Comparison of ENCODE assay signal across 27 mouse cellular contexts in genomic region chr6:38641228-38641627, GRCm38 (mm10). TPM values are rescaled to one million over a fixed set of nuclear protein-coding genes. Genes with fewer than 3 reads are reported as not detected.
DNase-seq lines count a peak whose midpoint lies in the region; ATAC-seq and TF ChIP-seq lines count a peak whose summit lies in the region.
"Had no signal": no experiment of that assay in that cellular context is flagged by ENCODE, and none has a peak within 500 bp of the region (broad histone marks: within the 10 kb centered on the region; RNA-seq: fewer than 3 reads in every experiment).

No protein-coding gene starts in this region.

- no peak for TF ChIP-seq EP300 in liver, postnatal 0 days (IDR thresholded peaks at IDR 0.05; ENCODE audit: low read depth)

- no peaks in the 10 kb centered on the region for H3K36me3 ChIP-seq in liver, postnatal 0 days (replicated peaks; ENCODE audit: insufficient read depth, low read length)
- no peaks in the 10 kb centered on the region for H3K36me3 ChIP-seq in liver, embryonic 11.5 days (ENCODE audit: control insufficient read depth, insufficient read depth, low read length)
- no peaks in the 10 kb centered on the region for H3K36me3 ChIP-seq in midbrain, embryonic 13.5 days
- H3K36me3 ChIP-seq: embryonic facial prominence, embryonic 13.5 days; forebrain, embryonic 10.5 days; heart, embryonic 12.5 days; hindbrain, embryonic 10.5 days; hindbrain, embryonic 15.5 days; kidney, embryonic 15.5 days; limb, embryonic 12.5 days; midbrain, embryonic 12.5 days had no signal

- peak overlapping the region; percentile 34; the same call in 1 of the 2 replicates for H3K27ac ChIP-seq in liver, postnatal 0 days (ENCODE audit: low read depth)
- no peak overlapping the region for H3K27ac ChIP-seq in liver, embryonic 11.5 days (ENCODE audit: low read depth, low read length)
- H3K27ac ChIP-seq in midbrain, embryonic 13.5 days: no peak overlapping the region
- H3K27ac ChIP-seq: embryonic facial prominence, embryonic 13.5 days; forebrain, embryonic 10.5 days; heart, adult 2 months; hindbrain, embryonic 10.5 days; hindbrain, embryonic 15.5 days; kidney, embryonic 15.5 days; limb, embryonic 12.5 days; liver, embryonic 14.5 days; midbrain, embryonic 12.5 days had no signal

- no peak for TF ChIP-seq CTCF in liver, postnatal 0 days (IDR thresholded peaks at IDR 0.05; ENCODE audit: low read depth)

- H3K9ac ChIP-seq in liver, postnatal 0 days (replicated peaks): no peak overlapping the region
- no peak overlapping the region for H3K9ac ChIP-seq in liver, embryonic 11.5 days (ENCODE audit: low read depth, low read length)
- H3K9ac ChIP-seq in midbrain, embryonic 13.5 days (replicated peaks): no peak overlapping the region
- H3K9ac ChIP-seq: embryonic facial prominence, embryonic 13.5 days; heart, embryonic 12.5 days; hindbrain, embryonic 15.5 days; kidney, embryonic 15.5 days; limb, embryonic 12.5 days; liver, embryonic 14.5 days; midbrain, embryonic 12.5 days had no signal

- peak overlapping the region; percentile 13; the same call in 1 of the 2 replicates for H3K4me2 ChIP-seq in liver, postnatal 0 days (ENCODE audit: low read depth, low read length)
- no peak overlapping the region for H3K4me2 ChIP-seq in liver, embryonic 11.5 days
- no peak overlapping the region for H3K4me2 ChIP-seq in midbrain, embryonic 13.5 days (replicated peaks)
- H3K4me2 ChIP-seq: embryonic facial prominence, embryonic 13.5 days; heart, embryonic 12.5 days; hindbrain, embryonic 15.5 days; kidney, embryonic 15.5 days; limb, embryonic 12.5 days; midbrain, embryonic 12.5 days had no signal

- H3K9me3 ChIP-seq in liver, postnatal 0 days (ENCODE audit: low read length): no peaks in the 10 kb centered on the region
- H3K9me3 ChIP-seq in liver, embryonic 11.5 days (ENCODE audit: control insufficient read depth, low read length): no peaks in the 10 kb centered on the region
- no peaks in the 10 kb centered on the region for H3K9me3 ChIP-seq in midbrain, embryonic 13.5 days
- H3K9me3 ChIP-seq: embryonic facial prominence, embryonic 13.5 days; forebrain, embryonic 10.5 days; hindbrain, embryonic 10.5 days; hindbrain, embryonic 15.5 days; kidney, embryonic 15.5 days; limb, embryonic 12.5 days; midbrain, embryonic 12.5 days had no signal

- no peak overlapping the region for H3K4me3 ChIP-seq in liver, postnatal 0 days (ENCODE audit: low read depth, low read length)
- no peak overlapping the region for H3K4me3 ChIP-seq in liver, embryonic 11.5 days (ENCODE audit: low read depth, low read length)
- no peak overlapping the region for H3K4me3 ChIP-seq in midbrain, embryonic 13.5 days (replicated peaks)
- H3K4me3 ChIP-seq: embryonic facial prominence, embryonic 13.5 days; forebrain, embryonic 10.5 days; heart, adult 2 months; heart, embryonic 12.5 days; hindbrain, embryonic 10.5 days; hindbrain, embryonic 15.5 days; kidney, embryonic 15.5 days; limb, embryonic 12.5 days; midbrain, embryonic 12.5 days had no signal

- no peak for ATAC-seq in liver, postnatal 0 days
- no peak for ATAC-seq in liver, embryonic 11.5 days (replicated peaks; ENCODE audit: low FRiP score)
- ATAC-seq in megakaryocyte, adult 5-6 weeks (ENCODE audit: poor library complexity, severe bottlenecking): peak; percentile 61
- ATAC-seq in midbrain, embryonic 13.5 days: no peak
- ATAC-seq: CD4-positive, CD25-positive, alpha-beta regulatory T cell, adult 4 months; forebrain, embryonic 16.5 days; inflammation-experienced regulatory T-cells, adult 6 months had no signal

- no peak for DNase-seq in liver, postnatal 0 days
- DNase-seq in liver, embryonic 11.5 days (ENCODE audit: low spot score): no peak
- DNase-seq in MEL-GATA-1-ER (ENCODE audit: extremely low read depth, low read depth): peak; percentile 54
- DNase-seq in retina, postnatal 1 day: no peak
- DNase-seq in urinary bladder, postnatal 25 days (ENCODE audit: low spot score): no peak
- DNase-seq: adrenal gland, adult 8-10 months; cerebellum, adult 11 months; cerebellum, adult 9-11 months; gastrocnemius, adult 2 months; gastrocnemius, postnatal 36 days; heart, adult 2 months; right cerebral cortex, postnatal 14 days; thymus, postnatal 14 days had no signal

- 22% methylated on average over 5 of the region's 5 CpGs for WGBS in liver, postnatal 0 days (ENCODE audit: insufficient replicate concordance)
- WGBS in liver, embryonic 11.5 days: 42% methylated on average over 5 of the region's 5 CpGs
- 70% methylated on average over 5 of the region's 5 CpGs for WGBS in midbrain, embryonic 13.5 days

- peaks cover 8% of the 10 kb centered on the region for H3K4me1 ChIP-seq in liver, postnatal 0 days (ENCODE audit: insufficient read depth)
- peaks cover 11% of the 10 kb centered on the region for H3K4me1 ChIP-seq in liver, embryonic 11.5 days (replicated peaks; ENCODE audit: control insufficient read depth, insufficient read depth, low read length)
- H3K4me1 ChIP-seq in midbrain, embryonic 13.5 days (replicated peaks): peaks cover 13% of the 10 kb centered on the region

- peaks cover 64% of the 10 kb centered on the region for H3K27me3 ChIP-seq in liver, postnatal 0 days (ENCODE audit: insufficient read depth, low read length)
- peaks cover 63% of the 10 kb centered on the region for H3K27me3 ChIP-seq in liver, embryonic 11.5 days (replicated peaks; ENCODE audit: control insufficient read depth, insufficient read depth, low read length)
- H3K27me3 ChIP-seq in midbrain, embryonic 13.5 days: peaks cover 54% of the 10 kb centered on the region

RNA-seq across cellular contexts. Expression of gene Klrg2, which starts 4.2 kb away (rescaled TPM):
- not detected in 2 replicates for polyA plus RNA-seq in liver, postnatal 0 days (2015; fragmentation: Nextera tagmentation; extraction: Ambion mirVana)
- 0.05 and 0.12 TPM in 2 replicates for polyA plus RNA-seq in liver, embryonic 11.5 days (2014; fragmentation: Nextera tagmentation; extraction: Ambion mirVana)
- 0.11 TPM in 1 of 2 replicates, not detected in the other for total RNA-seq in megakaryocyte, adult 5-6 weeks (2015)
- not detected in 2 replicates for total RNA-seq in megakaryocyte, adult 5-6 weeks (2017)
- polyA plus RNA-seq in midbrain, embryonic 13.5 days (2015; fragmentation: Nextera tagmentation; extraction: Ambion mirVana): 0.12 TPM in 1 of 2 replicates, not detected in the other
- polyA plus RNA-seq: CD4-positive, CD25-positive, alpha-beta regulatory T cell, adult 4 months; forebrain, embryonic 16.5 days; inflammation-experienced regulatory T-cells, adult 6 months had no signal

RNA-seq across cellular contexts. Expression of gene Clec2l, which starts 21.6 kb away (rescaled TPM):
- polyA plus RNA-seq in liver, postnatal 0 days (2015; fragmentation: Nextera tagmentation; extraction: Ambion mirVana): not detected in 2 replicates
- polyA plus RNA-seq in liver, embryonic 11.5 days (2014; fragmentation: Nextera tagmentation; extraction: Ambion mirVana): 0.29 and 0.43 TPM in 2 replicates
- not detected in 2 replicates for total RNA-seq in megakaryocyte, adult 5-6 weeks (2015)
- not detected in 2 replicates for total RNA-seq in megakaryocyte, adult 5-6 weeks (2017)
- 5.6 and 6.2 TPM in 2 replicates for polyA plus RNA-seq in midbrain, embryonic 13.5 days (2015; fragmentation: Nextera tagmentation; extraction: Ambion mirVana)
- polyA plus RNA-seq: CD4-positive, CD25-positive, alpha-beta regulatory T cell, adult 4 months had no signal
